Mouse (Mus musculus) ovary, postnatal 10 days (tissue): ENCODE measurements around the gene Top2b.

Experiments
- DNase-seq: peaks from one replicate; pipeline ENCODE4 v3.0.0; 2022; ENCODE audit warnings: low spot score

The Top2b gene

GRCm38 (mm10) chr14:16414163-16414562 lies 49.2 kb downstream of the Top2b start:
- no peak for DNase-seq

GRCm38 (mm10) chr14:16427569-16427968 lies 62.6 kb downstream of the Top2b start:
- no peak for DNase-seq

- no peak for DNase-seq
These were observed 67.0 kb downstream of the Top2b start for GRCm38 (mm10) chr14:16431941-16432499.

GRCm38 (mm10) chr14:16432550-16432949 lies 67.6 kb downstream of the Top2b start:
- no peak for DNase-seq

GRCm38 (mm10) chr14:16433206-16433605 lies 68.2 kb downstream of the Top2b start:
- DNase-seq: no peak

- peak; percentile 23 for DNase-seq
These were observed 69.6 kb downstream of the Top2b start for GRCm38 (mm10) chr14:16434396-16435171.

GRCm38 (mm10) chr14:16437386-16437785 lies 72.4 kb downstream of the Top2b start:
- DNase-seq: no peak

- no peak for DNase-seq
These were observed 74.6 kb downstream of the Top2b start for GRCm38 (mm10) chr14:16439385-16440126.

GRCm38 (mm10) chr14:16444859-16445258 lies 79.9 kb downstream of the Top2b start:
- no peak for DNase-seq

- DNase-seq: no peak
These were observed 82.6 kb downstream of the Top2b start for GRCm38 (mm10) chr14:16447587-16447986.

GRCm38 (mm10) chr14:16448269-16448987 lies 83.4 kb downstream of the Top2b start:
- no peak for DNase-seq

GRCm38 (mm10) chr14:16478606-16479323 lies 113.8 kb downstream of the Top2b start:
- DNase-seq: no peak

GRCm38 (mm10) chr14:16479521-16479920 lies 114.5 kb downstream of the Top2b start:
- DNase-seq: no peak

GRCm38 (mm10) chr14:16480621-16481020 lies 115.6 kb downstream of the Top2b start:
- DNase-seq: no peak

GRCm38 (mm10) chr14:16483656-16484380 lies 118.8 kb downstream of the Top2b start:
- no peak for DNase-seq
